Mouse (Mus musculus) gastrocnemius, adult 2 months (tissue): ENCODE measurements at regions not wholly inside any gene's neighbourhood (a gene's known extent, or its start where the extent isn't known, plus 50 kb on each side); places are given as distances from the start of the nearest gene placed in this dataset. TPM values are rescaled to one million over a fixed set of nuclear protein-coding genes. Genes with fewer than 3 reads are reported as not detected.

Experiments used
- DNase-seq: peaks from one replicate; pipeline ENCODE4 v3.0.0; 2022
- H3K27ac ChIP-seq: fragments of 200-600 bp; 2 replicates; pipeline ENCODE4 v1.8.1; 2022; ENCODE audit warnings: mild to moderate bottlenecking
- H3K4me3 ChIP-seq: fragments of 200-600 bp; 2 replicates; pipeline ENCODE4 v1.8.1; 2022; ENCODE audit warnings: mild to moderate bottlenecking, moderate library complexity
- CTCF ChIP-seq: fragments of 200-600 bp; IDR thresholded peaks from 2 replicates; pipeline ENCODE4 v1.8.1; 2022; ENCODE audit warnings: antibody characterized with exemption, mild to moderate bottlenecking, moderate library complexity
- intact Hi-C: fragments of 180-260 bp; cut with DNase I; formaldehyde crosslinking; loops from one replicate; pipeline ENCODE4 v1.15.1; 2025
- microRNA-seq: library from miRNA; unstranded; fragments of <30 nt; microRNA quantifications from one replicate; pipeline ENCODE4 v1.2.0, GENCODE M21; 2021

GRCm38 (mm10) chr4:33855112-33855511, 69.3 kb upstream of the Cnr1 start:
- no peak for DNase-seq
- no peak overlapping the region for H3K27ac ChIP-seq

GRCm38 (mm10) chr4:33867126-33867525, 57.3 kb upstream of the Cnr1 start:
- Histone ChIP-seq H3K27ac (no peak overlapping the region), H3K4me3 (no peak overlapping the region)
- DNase-seq = no peak
- TF ChIP-seq CTCF = no peak
- intact Hi-C loops = no loop called here

More at GRCm38 (mm10) chr4:33855112-33855511, 69.3 kb upstream of the Cnr1 start:
- intact Hi-C loops = no loop called here
- no peak for TF ChIP-seq CTCF
- H3K4me3 ChIP-seq = no peak overlapping the region

- intact Hi-C loops = no loop called here
- H3K27ac ChIP-seq = no peak overlapping the region
- no peak for TF ChIP-seq CTCF
Measured at GRCm38 (mm10) chr4:33869317-33869716, 55.1 kb upstream of the Cnr1 start.

More at GRCm38 (mm10) chr4:33869317-33869716, 55.1 kb upstream of the Cnr1 start:
- no peak for DNase-seq
- H3K4me3 ChIP-seq = no peak overlapping the region

Small RNA genes lying in the stretch of these regions (microRNA-seq; reads per million reads assigned to microRNA genes)
- not detected for gene Gm23304
